8 mouse cellular contexts compared by ENCODE assay signal in the genomic region with DNA sequence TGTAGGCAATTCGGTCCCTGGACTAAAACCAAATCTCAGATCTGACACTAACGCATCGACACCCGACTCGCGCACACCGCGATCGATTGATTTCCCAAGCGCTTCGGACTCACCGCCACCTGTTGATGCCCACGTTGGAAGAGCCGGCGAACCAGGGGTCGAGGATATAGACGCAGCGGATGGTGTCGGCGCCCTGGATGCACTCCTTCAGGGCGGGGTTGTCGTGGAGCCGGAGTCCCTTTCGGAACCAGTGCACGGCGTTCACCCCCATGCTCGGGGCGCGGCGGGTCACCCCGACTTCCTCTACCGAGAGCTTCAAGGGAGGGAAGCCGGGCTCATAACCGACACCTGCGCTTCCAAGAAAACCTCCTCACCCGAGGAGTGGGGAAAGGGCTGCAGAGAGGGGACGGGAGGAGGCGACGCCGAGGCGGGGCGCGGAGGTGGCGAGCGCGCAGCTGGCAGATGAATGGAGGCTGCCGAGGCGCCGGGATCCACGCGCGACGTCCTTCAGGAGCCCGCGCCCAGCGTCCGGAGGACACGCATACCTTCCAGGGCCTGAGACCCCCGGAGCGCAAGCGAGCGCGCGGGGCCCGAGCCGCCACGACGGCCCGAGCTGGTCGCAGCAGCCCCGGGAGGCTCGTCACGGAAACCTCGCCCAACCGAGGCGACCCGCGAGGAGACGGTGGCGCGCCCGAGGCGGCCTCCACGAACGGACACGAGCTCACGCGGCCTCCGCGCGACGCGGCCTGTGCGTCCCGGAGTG. TPM values are rescaled to one million over a fixed set of nuclear protein-coding genes. Genes with fewer than 3 reads are reported as not detected.
DNase-seq lines count a peak whose midpoint lies in the region; ATAC-seq and TF ChIP-seq lines count a peak whose summit lies in the region.

No protein-coding gene starts in this region.

- H3K9me3 ChIP-seq in hindbrain, embryonic 16.5 days (ENCODE audit: control insufficient read depth, low read length): no peaks in the 10 kb centered on the region
- no peaks in the 10 kb centered on the region for H3K9me3 ChIP-seq in limb, embryonic 14.5 days (ENCODE audit: control insufficient read depth, low read length)
- H3K9me3 ChIP-seq in midbrain, embryonic 14.5 days (ENCODE audit: control insufficient read depth, low read length): no peaks in the 10 kb centered on the region

- H3K9ac ChIP-seq in hindbrain, embryonic 16.5 days (ENCODE audit: low read depth, low read length): peak overlapping the region; percentile 86
- peak overlapping the region; percentile 79 for H3K9ac ChIP-seq in limb, embryonic 14.5 days (ENCODE audit: low read depth, low read length, severe bottlenecking)
- H3K9ac ChIP-seq in midbrain, embryonic 14.5 days (replicated peaks; ENCODE audit: low read length): peak overlapping the region; percentile 69

- DNase-seq in kidney, adult 11 months: peak; percentile 30
- DNase-seq in kidney, adult 9 months: no peak
- peak; percentile 65 to 71 for DNase-seq in cerebellum, postnatal 14 days
- peak; percentile 34 to 35 for DNase-seq in frontal cortex, postnatal 36 days (ENCODE audit: low spot score in 2 of 2)
- DNase-seq in limb, embryonic 14.5 days (ENCODE audit: low spot score): no peak
- DNase-seq in midbrain, embryonic 14.5 days: peak; percentile 74
- peak; percentile 10 to 18 for DNase-seq in spleen, postnatal 14 days (ENCODE audit: low spot score in 2 of 2)

- under 1% methylated on average over 86 of the region's 95 CpGs for WGBS in hindbrain, embryonic 16.5 days
- under 1% methylated on average over 63 of the region's 95 CpGs for WGBS in limb, embryonic 14.5 days
- WGBS in midbrain, embryonic 14.5 days: under 1% methylated on average over 95 of the region's 95 CpGs

- H3K27me3 ChIP-seq in hindbrain, embryonic 16.5 days (replicated peaks; ENCODE audit: control insufficient read depth, insufficient read depth, low read length): no peaks in the 10 kb centered on the region
- H3K27me3 ChIP-seq in limb, embryonic 14.5 days (ENCODE audit: control insufficient read depth, insufficient read depth, low read length): no peaks in the 10 kb centered on the region
- H3K27me3 ChIP-seq in midbrain, embryonic 14.5 days (ENCODE audit: control insufficient read depth, insufficient read depth, low read length): no peaks in the 10 kb centered on the region

- peaks cover 11% of the 10 kb centered on the region for H3K4me1 ChIP-seq in hindbrain, embryonic 16.5 days (ENCODE audit: control insufficient read depth, insufficient read depth, low read depth, low read length)
- H3K4me1 ChIP-seq in limb, embryonic 14.5 days (ENCODE audit: control insufficient read depth, insufficient read depth, low read length): peaks cover 5% of the 10 kb centered on the region; the same call in 1 of the 2 replicates
- peaks cover 10% of the 10 kb centered on the region for H3K4me1 ChIP-seq in midbrain, embryonic 14.5 days (ENCODE audit: control insufficient read depth, insufficient read depth, low read length)

- TF ChIP-seq POLR2A in limb, embryonic 14.5 days (IDR thresholded peaks at IDR 0.05; ENCODE audit: borderline replicate concordance, extremely low read depth, insufficient read depth, insufficient read length): no peak

- ATAC-seq in hindbrain, embryonic 16.5 days: peak; percentile 48
- no peak; the same call in 1 of the 2 replicates for ATAC-seq in limb, embryonic 14.5 days (ENCODE audit: low FRiP score, low read depth)
- ATAC-seq in midbrain, embryonic 14.5 days (ENCODE audit: low FRiP score, low TSS enrichment): peak; percentile 1; the same call in 1 of the 2 replicates

- H3K36me3 ChIP-seq in hindbrain, embryonic 16.5 days (ENCODE audit: control insufficient read depth, insufficient read depth, low read length): no peaks in the 10 kb centered on the region
- H3K36me3 ChIP-seq in limb, embryonic 14.5 days (ENCODE audit: control insufficient read depth, insufficient read depth, low read length): no peaks in the 10 kb centered on the region
- H3K36me3 ChIP-seq in midbrain, embryonic 14.5 days (ENCODE audit: control insufficient read depth, insufficient read depth, low read length): no peaks in the 10 kb centered on the region

- peak overlapping the region; percentile 93 for H3K27ac ChIP-seq in hindbrain, embryonic 16.5 days (ENCODE audit: low read depth, low read length)
- H3K27ac ChIP-seq in limb, embryonic 14.5 days (replicated peaks; ENCODE audit: low read depth, low read length): peak overlapping the region; percentile 88
- peak overlapping the region; percentile 90 for H3K27ac ChIP-seq in midbrain, embryonic 14.5 days (replicated peaks; ENCODE audit: low read depth, low read length)

- H3K4me2 ChIP-seq in hindbrain, embryonic 16.5 days (ENCODE audit: low read length): peak overlapping the region; percentile 86
- H3K4me2 ChIP-seq in limb, embryonic 14.5 days (replicated peaks; ENCODE audit: low read depth, low read length, severe bottlenecking): peak overlapping the region; percentile 73
- H3K4me2 ChIP-seq in midbrain, embryonic 14.5 days (ENCODE audit: low read length): peak overlapping the region; percentile 99

- H3K4me3 ChIP-seq in hindbrain, embryonic 16.5 days (ENCODE audit: low read length): peak overlapping the region; percentile 82
- peak overlapping the region; percentile 89 for H3K4me3 ChIP-seq in limb, embryonic 14.5 days (replicated peaks; ENCODE audit: low read length)
- H3K4me3 ChIP-seq in midbrain, embryonic 14.5 days (replicated peaks; ENCODE audit: low read depth, low read length): peak overlapping the region; percentile 92

RNA-seq across cellular contexts. Expression of a gene that starts 0.5 kb away (rescaled TPM):
- 31.2 and 37.9 TPM in 2 replicates for polyA plus RNA-seq in hindbrain, embryonic 16.5 days (2015; fragmentation: Nextera tagmentation; extraction: Ambion mirVana)
- 18.2 and 18.6 TPM in 2 replicates for polyA plus RNA-seq in limb, embryonic 14.5 days (2012; rRNA removed)
- polyA plus RNA-seq in limb, embryonic 14.5 days (2014; fragmentation: Nextera tagmentation; extraction: Ambion mirVana): 32.3 and 35.4 TPM in 2 replicates
- 26.1 and 40.3 TPM in 2 replicates for polyA plus RNA-seq in midbrain, embryonic 14.5 days (2014; fragmentation: Nextera tagmentation; extraction: Ambion mirVana)

RNA-seq across cellular contexts. Expression of a gene that starts 56.6 kb away (rescaled TPM):
- polyA plus RNA-seq in hindbrain, embryonic 16.5 days (2015; fragmentation: Nextera tagmentation; extraction: Ambion mirVana): 25.9 and 27.6 TPM in 2 replicates
- 12.9 and 17.0 TPM in 2 replicates for polyA plus RNA-seq in limb, embryonic 14.5 days (2012; rRNA removed)
- polyA plus RNA-seq in limb, embryonic 14.5 days (2014; fragmentation: Nextera tagmentation; extraction: Ambion mirVana): 17.2 and 19.0 TPM in 2 replicates
- 31.3 and 35.7 TPM in 2 replicates for polyA plus RNA-seq in midbrain, embryonic 14.5 days (2014; fragmentation: Nextera tagmentation; extraction: Ambion mirVana)

Comparison
In these comparisons a context has a peak if more than half of its experiments do, and no peak if none do; other contexts are left out.
1. DNase-seq: peak in kidney, adult 11 months (single experiment), cerebellum, postnatal 14 days (2 of 2), frontal cortex, postnatal 36 days (2 of 2), midbrain, embryonic 14.5 days (single experiment) and spleen, postnatal 14 days (2 of 2); none in kidney, adult 9 months (single experiment) and limb, embryonic 14.5 days (single experiment).
2. Peak in every context shown above with its lines, with median percentiles within 50 percentile points of each other: H3K27ac ChIP-seq, H3K4me2 ChIP-seq, H3K4me3 ChIP-seq and H3K9ac ChIP-seq.